Mouse (Mus musculus) heart, postnatal 25 days (tissue): ENCODE results near the gene Tbc1d4. TPM values are rescaled to one million over a fixed set of nuclear protein-coding genes. Genes with fewer than 3 reads are reported as not detected.

ENCODE experiments used
- DNase-seq: peaks from one replicate; pipeline ENCODE4 v3.0.0; 2022; ENCODE audit warnings: low spot score
- intact Hi-C: fragments of 180-260 bp; cut with DNase I; formaldehyde crosslinking; loops from one replicate; pipeline ENCODE4 v1.15.1; 2025
- total RNA-seq, 2 experiments: library from RNA; stranded (reverse); gene quantifications; 2 replicates each; pipeline ENCODE4 v1.2.3; 2021

The Tbc1d4 gene
- total RNA-seq, 2 experiments from 2014 or later: 58.2 to 70.1 TPM

DNA sequence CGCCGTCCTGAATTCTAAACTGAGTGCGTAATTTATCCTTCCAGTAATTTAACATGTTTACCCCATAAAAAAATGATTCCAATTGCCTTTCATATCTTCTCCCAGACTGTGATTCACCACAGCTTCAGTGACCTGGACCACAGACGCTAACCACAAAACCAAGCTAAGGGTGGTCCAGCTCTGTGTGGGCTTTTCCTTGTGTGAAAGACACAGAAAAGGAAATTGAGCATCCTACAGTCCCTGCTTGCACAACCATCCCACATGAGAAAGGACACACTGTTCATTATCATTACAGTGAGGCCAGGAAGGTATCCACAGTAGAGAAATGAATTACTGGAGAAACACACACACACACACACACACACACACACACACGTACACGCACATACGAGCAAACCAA is 99.2 kb downstream of the Tbc1d4 start:
- intact Hi-C loops: no loop called here

DNA sequence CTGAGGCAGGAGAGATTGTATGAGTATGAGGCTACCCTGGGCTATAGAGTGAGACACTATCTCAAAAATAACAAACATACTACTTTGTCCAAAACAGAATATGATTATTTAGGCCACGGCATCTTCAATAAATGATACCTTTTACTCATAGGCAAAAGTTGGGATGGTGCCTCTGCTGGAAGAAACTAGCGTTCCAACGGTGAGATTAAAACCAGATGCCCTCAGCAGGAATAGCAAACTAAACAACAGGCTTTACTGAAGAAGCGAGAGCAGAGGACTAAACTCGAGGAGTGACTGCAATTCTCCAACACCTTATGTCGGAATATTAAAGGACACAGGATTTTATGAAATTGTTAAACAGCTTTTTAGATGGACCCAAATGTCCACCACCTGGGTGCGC is 101.0 kb downstream of the Tbc1d4 start:
- no peak for DNase-seq
- intact Hi-C loops: no loop called here

More for the DNA sequence above, 99.2 kb downstream of the Tbc1d4 start:
- DNase-seq: no peak

DNA sequence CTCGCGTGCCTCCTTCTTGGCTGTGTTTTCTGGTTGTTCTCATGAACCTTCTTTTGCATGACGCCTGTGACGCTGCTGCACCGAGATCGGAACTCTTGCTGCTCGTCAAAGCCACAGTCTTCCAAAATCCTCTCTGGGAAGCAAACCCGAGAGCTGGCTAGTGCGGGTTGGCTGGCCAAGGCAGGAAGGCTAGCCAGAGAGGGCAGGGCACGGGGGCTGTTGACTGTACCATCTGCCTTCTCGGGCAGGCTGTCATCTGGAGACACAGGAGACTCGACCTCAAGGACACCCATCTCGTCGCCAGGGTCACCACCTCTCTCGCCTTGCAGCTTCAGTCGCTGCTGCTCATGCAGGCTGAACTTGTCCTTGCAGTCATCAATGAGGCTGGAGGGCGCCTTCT is 101.8 kb downstream of the Tbc1d4 start:
- intact Hi-C loops: no loop called here
- no peak for DNase-seq

DNA sequence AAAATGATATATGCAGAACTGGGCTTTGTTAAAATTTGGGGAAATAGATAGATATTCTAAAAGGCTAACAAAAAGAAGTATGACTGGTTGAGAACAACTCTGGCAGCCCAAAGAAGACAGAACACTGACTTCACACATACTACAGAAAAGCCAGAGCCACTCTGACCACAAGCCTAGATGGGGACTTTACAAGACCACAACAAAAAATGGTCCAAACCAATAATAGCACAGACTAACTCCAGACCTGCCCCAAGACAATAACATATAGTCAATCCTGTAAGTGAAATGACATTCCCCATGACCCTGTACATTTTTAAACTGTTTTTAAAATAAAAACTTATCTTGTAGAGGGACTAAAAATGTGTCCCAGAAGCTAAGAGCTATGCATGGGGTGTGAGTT is 103.2 kb downstream of the Tbc1d4 start:
- intact Hi-C loops: no loop called here
- DNase-seq: no peak

DNA sequence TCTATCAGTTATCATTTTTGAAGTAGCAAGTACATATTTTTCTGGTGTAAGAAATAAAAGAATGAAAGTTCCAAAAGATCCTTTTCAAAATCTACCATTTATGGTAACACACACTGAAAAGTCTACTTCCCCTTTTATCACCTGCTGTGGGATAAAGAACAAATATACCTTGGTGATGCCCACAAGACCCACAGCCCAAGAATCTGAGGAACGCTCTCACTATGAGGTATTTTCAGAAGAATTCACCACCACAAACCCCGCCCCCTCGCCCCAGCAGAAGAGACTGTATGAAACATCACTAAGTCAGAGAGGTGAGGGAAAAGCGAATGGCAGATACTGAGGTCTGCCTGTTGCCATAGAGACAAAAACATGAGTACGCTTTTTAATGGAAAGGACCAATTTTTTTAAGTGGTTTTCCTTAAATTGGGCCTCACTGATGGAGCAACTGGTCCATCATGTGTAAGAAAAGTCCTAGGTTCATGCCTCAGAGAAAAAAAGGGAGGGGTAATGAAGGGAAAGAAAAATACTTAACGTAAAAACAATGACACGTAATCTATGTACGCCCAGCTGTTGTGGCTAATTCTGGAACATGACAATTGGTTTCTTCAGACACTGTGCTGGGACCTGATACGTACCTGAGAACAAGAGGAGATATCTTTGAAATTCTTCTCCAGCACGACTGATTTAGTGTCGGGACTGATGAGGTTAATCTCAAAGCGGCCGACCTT is 104.4 kb downstream of the Tbc1d4 start:
- no peak for DNase-seq
- intact Hi-C loops: no loop called here

DNA sequence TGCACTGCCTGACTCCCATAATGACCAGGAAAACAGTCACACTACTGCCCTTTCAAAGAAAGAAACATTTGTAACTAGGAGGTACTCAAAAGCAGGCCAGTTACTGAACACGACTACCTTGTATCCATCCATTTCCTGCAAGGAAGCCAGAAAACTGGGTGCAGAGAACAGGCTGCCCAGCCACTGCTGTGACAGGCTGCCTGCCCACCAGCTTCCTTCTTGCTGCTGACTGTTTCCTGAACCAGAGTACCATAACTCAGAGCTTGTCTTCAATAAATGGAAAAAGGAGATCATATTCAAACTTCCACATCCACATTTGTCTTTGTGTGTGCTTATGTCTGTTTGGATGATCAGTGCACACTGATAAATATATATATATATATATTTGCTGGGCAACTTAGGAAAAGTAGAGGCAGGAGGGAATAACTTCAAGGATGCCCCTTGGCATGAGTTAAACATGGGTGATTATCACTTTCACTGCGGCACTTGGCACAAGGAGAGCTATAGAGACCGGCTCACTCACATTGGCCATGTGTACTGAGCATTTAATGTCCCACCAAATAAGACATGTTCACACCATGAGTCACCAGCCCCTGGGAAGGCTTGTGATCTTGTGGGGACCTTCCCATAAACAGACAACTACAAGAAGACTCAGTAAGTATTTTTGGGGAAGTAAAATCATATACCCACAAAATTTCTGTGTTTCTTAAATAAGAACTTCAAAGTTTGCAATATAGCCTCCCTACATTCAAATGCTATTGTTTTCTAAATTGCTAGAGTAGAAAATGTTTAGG is 105.6 kb downstream of the Tbc1d4 start:
- intact Hi-C loops: no loop called here
- DNase-seq: no peak

DNA sequence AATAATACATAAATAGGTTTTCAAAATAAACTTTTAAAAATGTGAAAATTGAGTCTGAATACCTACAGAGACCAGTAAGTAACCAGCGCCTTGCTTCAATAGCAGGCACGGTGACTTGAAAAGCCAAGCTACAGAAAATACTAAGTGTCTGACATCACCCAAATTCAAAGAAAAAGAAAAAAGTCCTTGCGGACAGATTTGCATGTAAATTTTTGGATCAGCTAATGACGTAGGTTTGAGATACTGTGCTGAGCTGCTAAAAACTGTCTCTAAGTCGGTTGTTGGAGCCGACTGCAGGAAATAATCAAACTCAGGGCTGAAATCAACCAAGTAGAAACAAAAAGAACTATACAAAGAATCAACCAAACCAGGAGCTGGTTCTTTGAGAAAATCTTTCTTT is 107.1 kb downstream of the Tbc1d4 start:
- intact Hi-C loops: no loop called here

DNA sequence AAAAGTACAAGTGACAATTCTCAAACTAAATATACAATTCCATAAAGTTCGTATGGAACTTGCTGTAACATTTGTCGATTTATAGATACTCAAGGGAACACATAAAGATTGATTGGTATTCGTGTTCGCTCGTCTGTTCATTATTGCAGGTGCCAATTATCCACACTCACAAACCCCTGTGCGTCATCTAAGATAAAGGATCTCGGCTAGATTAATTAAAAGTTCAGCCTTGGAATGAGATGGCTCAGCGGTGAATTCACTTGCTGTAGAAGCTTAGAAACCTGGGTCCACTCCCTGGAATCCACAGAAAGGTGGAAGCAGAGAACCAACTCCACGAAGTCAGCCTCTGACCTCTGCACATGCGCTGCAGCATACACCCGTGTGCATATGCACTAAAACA is 107.5 kb downstream of the Tbc1d4 start:
- intact Hi-C loops: no loop called here
- DNase-seq: no peak

More for the DNA sequence above, 107.1 kb downstream of the Tbc1d4 start:
- no peak for DNase-seq

DNA sequence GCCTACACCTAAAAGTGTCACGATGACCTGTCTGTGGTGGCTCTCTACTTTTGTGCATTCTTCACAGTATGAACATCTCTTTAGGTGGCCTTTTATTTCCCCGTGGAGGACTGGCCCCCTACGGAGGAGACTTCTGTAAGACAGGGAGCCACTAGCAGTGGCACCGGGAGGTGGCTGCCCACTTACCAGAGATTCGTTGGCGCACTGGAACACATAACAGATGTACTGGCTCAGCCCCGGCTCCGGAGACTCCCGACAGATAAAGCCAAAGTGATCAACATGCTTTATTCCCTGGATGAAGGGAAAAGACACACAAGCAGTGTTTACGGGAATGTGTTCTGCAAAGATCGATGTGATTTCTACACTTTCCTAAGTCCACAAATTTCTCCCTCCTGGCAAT is 108.2 kb downstream of the Tbc1d4 start:
- no peak for DNase-seq
- intact Hi-C loops: no loop called here

DNA sequence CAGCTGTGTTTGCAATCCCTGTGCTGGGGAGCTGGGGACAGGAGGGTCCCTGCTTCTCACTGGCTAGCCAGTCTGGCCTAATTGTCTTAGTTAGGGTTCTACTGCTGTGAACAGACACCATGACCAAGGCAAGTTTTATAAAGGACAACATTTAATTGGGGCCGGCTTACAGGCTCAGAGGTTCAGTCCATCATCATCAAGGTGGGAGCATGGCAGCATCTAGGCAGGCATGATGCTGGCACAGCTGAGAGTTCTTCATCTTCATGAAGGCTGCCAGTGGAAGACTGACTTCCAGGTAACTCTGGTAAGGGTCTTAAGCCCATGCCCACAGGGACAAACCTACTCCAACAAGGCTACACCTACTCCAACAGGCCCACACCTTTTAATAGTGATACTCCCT is 109.2 kb downstream of the Tbc1d4 start:
- DNase-seq: no peak
- intact Hi-C loops: no loop called here

DNA sequence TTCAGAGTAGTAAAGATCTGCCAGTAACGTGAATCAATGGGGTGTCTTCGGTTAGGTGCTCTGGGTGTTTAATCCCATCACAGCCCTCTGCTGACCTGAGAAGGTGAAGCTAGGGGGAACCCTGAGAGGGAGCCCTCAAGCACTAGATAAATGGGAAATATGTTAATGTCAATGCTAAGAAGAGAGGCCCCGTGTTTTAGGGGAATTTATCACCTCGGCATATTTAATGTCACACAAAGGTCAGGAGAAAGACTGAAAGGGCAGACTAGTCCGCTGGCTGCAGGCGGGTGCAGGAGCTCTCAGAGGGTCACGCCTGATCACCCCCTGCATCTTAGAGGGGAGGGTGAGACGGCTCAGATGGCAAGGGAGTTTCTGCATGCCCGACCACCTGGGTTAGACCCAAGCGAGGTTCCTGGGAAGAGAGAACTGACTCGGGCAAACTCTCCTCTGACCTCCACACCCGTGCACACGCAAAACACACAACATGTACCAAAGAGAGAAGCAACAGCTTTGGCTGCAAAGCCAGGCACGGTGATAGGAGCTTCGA is 120.7 kb downstream of the Tbc1d4 start:
- no peak for DNase-seq
- intact Hi-C loops: no loop called here

DNA sequence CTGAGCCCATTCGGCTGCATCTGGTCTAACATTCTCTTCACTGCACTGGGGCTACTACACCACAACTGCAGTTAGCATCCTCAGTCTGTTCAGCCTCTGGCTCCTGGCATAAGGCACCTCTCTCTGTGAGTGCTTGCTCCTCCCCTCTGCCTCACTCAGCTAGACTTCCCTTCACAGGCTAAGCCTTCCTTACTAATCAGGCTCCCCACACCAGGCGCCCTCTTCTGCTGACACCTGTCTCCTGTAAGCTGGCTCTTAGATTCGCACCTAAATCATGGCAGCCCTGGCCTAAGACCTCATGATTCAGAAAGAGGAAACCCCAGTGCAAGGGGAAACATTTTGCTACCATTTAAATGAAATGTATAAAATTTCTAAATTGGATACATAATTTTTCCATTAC is 122.4 kb downstream of the Tbc1d4 start:
- intact Hi-C loops: no loop called here

DNA sequence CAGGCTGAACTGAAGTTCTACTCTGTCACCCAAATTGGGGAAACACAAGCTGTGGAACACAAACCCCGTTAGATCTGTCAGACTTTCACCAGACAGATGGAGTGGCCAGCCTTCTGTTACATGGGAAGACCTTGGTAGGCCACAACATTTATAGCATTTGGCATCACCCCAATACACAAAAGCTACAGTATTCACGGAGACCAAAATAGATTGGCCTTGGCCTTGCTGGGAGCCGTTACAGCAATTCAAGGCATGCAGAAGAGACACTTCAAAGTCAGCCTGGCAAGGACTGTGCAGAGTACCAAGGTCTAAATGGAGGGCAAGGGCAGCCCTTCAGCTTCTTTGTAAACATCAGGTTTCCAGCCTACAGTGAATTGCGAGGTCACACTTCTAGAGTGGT is 125.8 kb downstream of the Tbc1d4 start:
- intact Hi-C loops: no loop called here
- DNase-seq: no peak

More for the DNA sequence above, 122.4 kb downstream of the Tbc1d4 start:
- no peak for DNase-seq

DNA sequence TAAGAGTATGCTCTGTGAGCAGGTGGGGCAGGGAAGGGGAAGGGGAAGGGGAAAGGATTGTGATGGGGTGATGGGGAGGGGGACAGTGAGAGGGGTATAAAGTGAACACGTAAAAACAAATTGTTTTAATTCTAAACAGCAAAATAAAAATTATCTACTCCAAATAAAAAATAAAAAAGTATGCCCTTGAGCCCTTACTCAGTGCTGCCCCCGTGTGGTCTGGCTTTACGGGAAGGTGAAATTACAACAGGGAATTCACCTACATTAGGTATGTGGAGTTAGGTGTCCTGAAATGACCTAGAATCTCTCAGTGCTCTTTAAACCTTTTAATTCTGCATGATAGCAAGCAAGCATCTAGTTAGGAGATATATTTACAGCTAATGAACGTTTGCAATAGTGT is 126.7 kb downstream of the Tbc1d4 start:
- DNase-seq: no peak
- intact Hi-C loops: no loop called here

DNA sequence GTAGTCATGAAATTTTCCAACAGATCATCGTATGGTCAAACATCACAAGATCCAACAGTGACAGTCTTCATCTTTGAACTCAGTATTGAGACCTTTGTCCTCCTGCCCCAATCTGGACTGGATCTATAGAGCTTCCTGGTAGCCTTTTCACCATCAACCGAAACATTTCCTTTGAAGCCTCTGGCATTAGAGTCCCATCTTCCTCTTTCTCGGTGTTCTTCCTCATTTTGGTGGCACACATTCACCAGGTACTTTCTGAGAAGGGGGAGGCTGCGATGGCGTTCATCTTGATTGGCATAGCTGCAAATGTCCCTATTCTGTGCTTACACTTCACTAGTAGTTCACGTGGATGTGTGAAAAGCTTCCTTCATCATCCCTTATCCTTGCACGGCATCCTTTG is 127.8 kb downstream of the Tbc1d4 start:
- intact Hi-C loops: no loop called here
- DNase-seq: no peak

DNA sequence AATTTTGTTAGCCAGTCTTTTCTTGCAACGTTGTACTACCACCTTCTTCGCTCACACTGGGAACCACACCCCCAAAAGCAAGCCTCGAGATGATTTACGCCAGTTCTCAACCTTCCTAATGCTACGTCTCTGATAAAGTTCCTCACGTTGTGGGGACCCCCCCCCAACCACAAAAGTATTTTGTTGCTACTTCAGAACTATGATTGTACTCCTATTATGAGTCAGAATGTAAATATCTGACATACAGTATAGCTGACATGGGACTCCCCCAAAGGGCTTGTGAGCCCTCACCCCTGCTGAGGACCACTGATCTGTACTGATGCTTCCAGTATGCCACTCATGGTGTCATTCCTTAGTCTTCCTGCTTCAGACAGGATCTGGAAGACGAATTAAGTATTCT is 128.4 kb downstream of the Tbc1d4 start:
- intact Hi-C loops: no loop called here
- DNase-seq: no peak

DNA sequence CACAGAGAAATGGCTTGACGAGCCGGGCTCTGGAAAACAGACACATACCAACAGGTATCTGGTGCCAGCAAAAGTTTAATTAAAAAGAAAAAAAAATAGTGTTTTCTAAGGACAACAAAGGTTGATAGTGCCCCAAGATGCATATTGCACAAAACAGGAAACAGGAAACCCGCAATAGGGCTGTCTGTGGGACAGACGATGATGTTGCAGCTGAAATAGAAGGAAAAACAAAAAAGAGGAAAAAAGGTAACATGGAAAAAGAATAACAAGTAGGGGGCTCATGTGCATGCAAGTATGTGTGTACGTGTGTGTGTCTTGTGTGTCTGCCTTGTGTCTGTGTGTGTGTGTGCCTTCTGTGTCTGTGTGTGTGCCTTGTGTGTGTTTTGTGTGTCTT is 131.2 kb downstream of the Tbc1d4 start:
- intact Hi-C loops: no loop called here

DNA sequence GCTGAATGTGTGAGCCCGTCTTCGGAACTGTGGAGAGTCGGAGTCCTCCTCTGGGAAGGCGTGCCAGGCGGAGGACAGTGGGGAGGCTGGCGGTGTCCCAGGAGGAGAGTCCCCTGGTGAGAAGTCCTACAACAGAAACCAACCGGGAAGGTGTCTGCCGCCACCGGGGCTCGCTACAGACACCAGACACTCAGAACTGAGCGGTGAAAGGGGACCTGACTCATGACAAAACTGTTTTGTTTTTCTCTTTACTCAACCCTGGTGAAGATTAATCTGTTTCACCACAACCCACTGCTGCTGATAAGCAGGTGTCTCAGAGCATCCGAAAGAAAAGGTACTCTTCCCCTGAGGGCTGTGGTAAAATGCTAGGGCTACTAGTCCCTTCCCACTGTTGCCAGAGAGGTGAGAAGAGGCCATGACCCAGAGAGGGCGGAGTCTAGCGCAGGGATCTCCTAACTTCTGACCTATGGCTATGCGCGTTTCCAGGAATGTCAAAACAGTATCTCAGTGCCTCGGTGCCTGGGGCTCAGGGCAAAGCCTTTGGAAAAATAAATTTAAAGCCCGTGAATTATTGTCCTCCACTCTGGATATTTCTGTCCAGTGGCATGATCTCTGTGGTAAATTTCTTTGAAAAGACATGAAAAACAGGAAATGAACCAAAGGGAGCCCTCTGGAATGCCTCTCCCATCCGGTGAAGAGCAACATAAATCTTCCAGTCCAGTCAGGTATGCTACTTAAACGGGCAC is 131.7 kb downstream of the Tbc1d4 start:
- intact Hi-C loops: no loop called here
- DNase-seq: no peak

More for the DNA sequence above, 131.2 kb downstream of the Tbc1d4 start:
- DNase-seq: no peak

DNA sequence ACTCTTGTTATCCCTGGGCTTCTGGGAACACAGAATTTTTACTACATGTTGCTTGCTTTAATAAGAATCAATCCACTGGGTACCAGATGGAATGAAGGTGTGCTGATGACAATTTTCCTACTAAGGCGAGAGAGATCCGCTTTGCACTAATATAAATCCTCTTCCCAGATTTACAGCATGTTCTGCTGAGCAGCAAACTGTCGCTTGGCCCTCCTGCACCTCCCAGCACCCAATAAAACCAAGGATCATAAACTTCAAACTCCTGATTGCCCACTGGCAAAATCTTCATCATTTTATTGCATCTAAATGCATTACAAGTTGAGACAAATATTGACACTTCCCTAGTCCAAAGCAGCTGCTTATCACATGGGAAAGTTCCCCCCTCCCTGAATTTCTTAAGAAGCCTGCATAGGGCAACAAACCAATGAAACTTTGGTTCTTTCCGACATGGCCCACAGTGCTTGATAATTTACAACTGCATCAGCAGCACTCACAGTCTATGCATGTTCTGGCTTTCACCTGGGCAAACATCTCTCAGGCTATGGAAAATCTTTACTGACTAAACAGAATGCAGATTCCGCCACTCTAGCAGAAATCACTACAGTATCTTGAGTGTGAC is 139.4 kb downstream of the Tbc1d4 start:
- intact Hi-C loops: no loop called here
- no peak for DNase-seq

DNA sequence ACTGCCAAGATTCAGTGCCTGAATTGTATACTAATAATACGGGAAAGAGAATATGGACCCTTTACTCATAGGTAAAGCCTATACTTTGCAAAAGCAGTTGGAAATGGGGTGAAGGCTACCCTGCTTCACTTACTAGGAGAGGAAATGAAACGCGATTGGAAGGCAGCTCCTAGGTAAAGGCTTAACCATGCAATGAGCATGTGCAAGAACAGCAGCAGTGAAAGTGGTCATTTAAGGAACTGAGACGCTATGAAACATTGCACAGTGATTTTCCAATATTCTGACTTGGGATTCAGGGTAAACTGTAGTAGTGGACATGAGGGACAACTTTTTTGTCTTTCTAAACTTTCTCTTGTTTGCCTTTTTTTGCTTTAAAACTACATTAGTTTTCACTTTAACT is 140.8 kb downstream of the Tbc1d4 start:
- intact Hi-C loops: no loop called here
- no peak for DNase-seq
